Mouse (Mus musculus) forebrain, embryonic 15.5 days (tissue): ENCODE measurements at regions not wholly inside any gene's neighbourhood (a gene's known extent, or its start where the extent isn't known, plus 50 kb on each side); places are given as distances from the start of the nearest gene placed in this dataset.

Experiments used
- ATAC-seq: fragments of 200-750 bp; cut with Nextera tagmentation; replicated peaks from 2 replicates; pipeline ENCODE4 v1.8.0; 2017; ENCODE audit warnings: mild to moderate bottlenecking, moderate TSS enrichment, moderate library complexity
- H3K27ac ChIP-seq: fragments of 300-500 bp; sonication (generic); replicated peaks from 2 replicates; pipeline ENCODE4 v1.5.1; 2015; ENCODE audit warnings: mild to moderate bottlenecking, inconsistent platforms
- H3K27me3 ChIP-seq: fragments of 300-500 bp; sonication (generic); 2 replicates; pipeline ENCODE4 v1.6.1; 2015; ENCODE audit warnings: inconsistent platforms
- H3K36me3 ChIP-seq: fragments of 300-500 bp; sonication (generic); 2 replicates; pipeline ENCODE4 v1.6.1; 2015; ENCODE audit warnings: mild to moderate bottlenecking, inconsistent platforms
- H3K4me1 ChIP-seq: fragments of 300-500 bp; sonication (generic); 2 replicates; pipeline ENCODE4 v1.6.1; 2015; ENCODE audit warnings: inconsistent platforms
- H3K4me2 ChIP-seq: fragments of 300-500 bp; sonication (generic); replicated peaks from 2 replicates; pipeline ENCODE4 v1.6.1; 2015; ENCODE audit warnings: mild to moderate bottlenecking, inconsistent platforms
- H3K4me3 ChIP-seq: fragments of 300-500 bp; sonication (generic); 2 replicates; pipeline ENCODE4 v1.5.1; 2015; ENCODE audit warnings: mild to moderate bottlenecking, inconsistent platforms
- H3K9ac ChIP-seq: fragments of 300-500 bp; sonication (generic); replicated peaks from 2 replicates; pipeline ENCODE4 v1.6.1; 2015; ENCODE audit warnings: mild to moderate bottlenecking, inconsistent platforms
- H3K9me3 ChIP-seq: fragments of 300-500 bp; sonication (generic); 2 replicates; pipeline ENCODE4 v1.6.1; 2016; ENCODE audit warnings: inconsistent platforms
- WGBS: fragments of 180-500 bp; shearing (Covaris S2); methylation state at CpG from one replicate; pipeline ENCODE4 v1.1.7; 2015; ENCODE audit warnings: mixed read lengths; 5-methylcytosine and 5-hydroxymethylcytosine counted together

- 85% methylated on average over 4 of the region's 4 CpGs for WGBS
- no peak overlapping the region for H3K27ac ChIP-seq
- H3K27me3 ChIP-seq: no peaks in the 10 kb centered on the region
- H3K36me3 ChIP-seq: no peaks in the 10 kb centered on the region
- peaks cover 5% of the 10 kb centered on the region; the same call in 1 of the 2 replicates for H3K4me1 ChIP-seq
- no peak overlapping the region for H3K4me2 ChIP-seq
- H3K9ac ChIP-seq: no peak overlapping the region
- no peak overlapping the region for H3K4me3 ChIP-seq
- ATAC-seq: no peak
- no peaks in the 10 kb centered on the region for H3K9me3 ChIP-seq
These were observed 110.0 kb upstream of the Prickle1 start for GRCm38 (mm10) chr15:93705651-93706050.

GRCm38 (mm10) chr15:93705109-93705508, 109.4 kb upstream of the Prickle1 start:
- 88% methylated on average over 1 of the region's 1 CpGs for WGBS
- H3K27ac ChIP-seq: no peak overlapping the region
- H3K4me1 ChIP-seq: peaks cover 10% of the 10 kb centered on the region
- no peak overlapping the region for H3K9ac ChIP-seq
- no peak overlapping the region for H3K4me3 ChIP-seq
- no peaks in the 10 kb centered on the region for H3K9me3 ChIP-seq
- no peak for ATAC-seq
- no peaks in the 10 kb centered on the region for H3K36me3 ChIP-seq
- H3K4me2 ChIP-seq: no peak overlapping the region
- no peaks in the 10 kb centered on the region for H3K27me3 ChIP-seq

GRCm38 (mm10) chr15:93701017-93701416, 105.3 kb upstream of the Prickle1 start:
- H3K4me3 ChIP-seq: no peak overlapping the region
- no peak overlapping the region for H3K9ac ChIP-seq
- 48% methylated on average over 10 of the region's 10 CpGs for WGBS
- no peak overlapping the region for H3K27ac ChIP-seq
- H3K9me3 ChIP-seq: no peaks in the 10 kb centered on the region
- H3K36me3 ChIP-seq: no peaks in the 10 kb centered on the region
- H3K4me1 ChIP-seq: peaks cover 25% of the 10 kb centered on the region
- H3K27me3 ChIP-seq: no peaks in the 10 kb centered on the region
- H3K4me2 ChIP-seq: no peak overlapping the region
- ATAC-seq: no peak

- Histone ChIP-seq H3K9me3 (no peaks in the 10 kb centered on the region), H3K27me3 (no peaks in the 10 kb centered on the region), H3K9ac (no peak overlapping the region), H3K27ac (0 out of 2 replicates have a peak overlapping the region, but pooled peaks have one; percentile 23), H3K4me3 (no peak overlapping the region), H3K4me1 (peaks cover 25% of the 10 kb centered on the region), H3K4me2 (no peak overlapping the region), H3K36me3 (no peaks in the 10 kb centered on the region)
- WGBS: 59% methylated on average over 9 of the region's 9 CpGs
- peak; percentile 66 for ATAC-seq
These were observed 104.3 kb upstream of the Prickle1 start for GRCm38 (mm10) chr15:93699971-93700370.

GRCm38 (mm10) chr15:93698182-93698822, 102.6 kb upstream of the Prickle1 start:
- no peak overlapping the region for H3K27ac ChIP-seq
- no peaks in the 10 kb centered on the region for H3K36me3 ChIP-seq
- H3K9ac ChIP-seq: no peak overlapping the region
- no peak for ATAC-seq
- H3K4me2 ChIP-seq: no peak overlapping the region; the same call in 1 of the 2 replicates
- 21% methylated on average over 10 of the region's 10 CpGs for WGBS
- H3K27me3 ChIP-seq: no peaks in the 10 kb centered on the region
- no peak overlapping the region for H3K4me3 ChIP-seq
- peaks cover 25% of the 10 kb centered on the region for H3K4me1 ChIP-seq
- H3K9me3 ChIP-seq: no peaks in the 10 kb centered on the region

GRCm38 (mm10) chr15:93690717-93691116, 95.0 kb upstream of the Prickle1 start:
- no peak overlapping the region for H3K4me2 ChIP-seq
- no peaks in the 10 kb centered on the region for H3K4me1 ChIP-seq
- H3K27me3 ChIP-seq: no peaks in the 10 kb centered on the region
- 0 out of 2 replicates have a peak overlapping the region, but pooled peaks have one; percentile 34 for H3K27ac ChIP-seq
- no peak overlapping the region for H3K4me3 ChIP-seq
- ATAC-seq: no peak
- H3K9ac ChIP-seq: no peak overlapping the region
- 67% methylated on average over 6 of the region's 6 CpGs for WGBS
- H3K36me3 ChIP-seq: no peaks in the 10 kb centered on the region
- no peaks in the 10 kb centered on the region for H3K9me3 ChIP-seq

GRCm38 (mm10) chr15:93690011-93690410, 94.3 kb upstream of the Prickle1 start:
- Histone ChIP-seq H3K9ac (no peak overlapping the region), H3K27ac (peak overlapping the region; percentile 25; the same call in 1 of the 2 replicates), H3K36me3 (no peaks in the 10 kb centered on the region), H3K9me3 (no peaks in the 10 kb centered on the region), H3K27me3 (no peaks in the 10 kb centered on the region), H3K4me3 (no peak overlapping the region), H3K4me2 (no peak overlapping the region), H3K4me1 (no peaks in the 10 kb centered on the region)
- ATAC-seq: no peak
- 91% methylated on average over 10 of the region's 10 CpGs for WGBS

- no peak for ATAC-seq
- Histone ChIP-seq H3K9me3 (no peaks in the 10 kb centered on the region), H3K4me2 (no peak overlapping the region), H3K4me3 (no peak overlapping the region), H3K27me3 (no peaks in the 10 kb centered on the region), H3K27ac (no peak overlapping the region), H3K9ac (no peak overlapping the region), H3K4me1 (no peaks in the 10 kb centered on the region), H3K36me3 (no peaks in the 10 kb centered on the region)
- WGBS: 56% methylated on average over 9 of the region's 9 CpGs
These were observed 90.7 kb upstream of the Prickle1 start for GRCm38 (mm10) chr15:93686385-93686784.

GRCm38 (mm10) chr15:93681602-93682001, 85.9 kb upstream of the Prickle1 start:
- WGBS: 66% methylated on average over 4 of the region's 4 CpGs
- Histone ChIP-seq H3K9me3 (no peaks in the 10 kb centered on the region), H3K36me3 (no peaks in the 10 kb centered on the region), H3K27me3 (no peaks in the 10 kb centered on the region), H3K4me3 (no peak overlapping the region), H3K4me1 (no peaks in the 10 kb centered on the region), H3K9ac (no peak overlapping the region), H3K4me2 (no peak overlapping the region), H3K27ac (no peak overlapping the region)
- ATAC-seq: no peak

GRCm38 (mm10) chr15:93675624-93676023, 79.9 kb upstream of the Prickle1 start:
- Histone ChIP-seq H3K27ac (no peak overlapping the region), H3K4me3 (no peak overlapping the region), H3K36me3 (no peaks in the 10 kb centered on the region), H3K9me3 (no peaks in the 10 kb centered on the region), H3K4me1 (no peaks in the 10 kb centered on the region), H3K4me2 (no peak overlapping the region), H3K27me3 (no peaks in the 10 kb centered on the region), H3K9ac (no peak overlapping the region)
- ATAC-seq: no peak
- 93% methylated on average over 6 of the region's 6 CpGs for WGBS

- Histone ChIP-seq H3K4me1 (no peaks in the 10 kb centered on the region), H3K9me3 (no peaks in the 10 kb centered on the region), H3K4me3 (no peak overlapping the region), H3K36me3 (no peaks in the 10 kb centered on the region), H3K27ac (no peak overlapping the region), H3K27me3 (no peaks in the 10 kb centered on the region), H3K9ac (no peak overlapping the region), H3K4me2 (no peak overlapping the region)
- WGBS: 41% methylated on average over 10 of the region's 10 CpGs
- ATAC-seq: no peak
These were observed 78.3 kb upstream of the Prickle1 start for GRCm38 (mm10) chr15:93673976-93674375.

- H3K4me2 ChIP-seq: no peak overlapping the region
- no peak overlapping the region for H3K27ac ChIP-seq
- no peaks in the 10 kb centered on the region for H3K9me3 ChIP-seq
- no peak overlapping the region for H3K4me3 ChIP-seq
- 60% methylated on average over 5 of the region's 5 CpGs for WGBS
- H3K36me3 ChIP-seq: no peaks in the 10 kb centered on the region
- no peaks in the 10 kb centered on the region for H3K4me1 ChIP-seq
- H3K27me3 ChIP-seq: no peaks in the 10 kb centered on the region
- H3K9ac ChIP-seq: no peak overlapping the region
- ATAC-seq: no peak
These were observed 68.2 kb upstream of the Prickle1 start for GRCm38 (mm10) chr15:93663876-93664275.

- Histone ChIP-seq H3K9me3 (no peaks in the 10 kb centered on the region), H3K36me3 (no peaks in the 10 kb centered on the region), H3K4me2 (no peak overlapping the region), H3K27me3 (no peaks in the 10 kb centered on the region), H3K9ac (no peak overlapping the region), H3K4me1 (no peaks in the 10 kb centered on the region), H3K4me3 (no peak overlapping the region), H3K27ac (no peak overlapping the region)
- ATAC-seq: no peak
- WGBS: 100% methylated on average over 1 of the region's 1 CpGs
These were observed 66.9 kb upstream of the Prickle1 start for GRCm38 (mm10) chr15:93662601-93663000.
